Mouse (Mus musculus): Measurements from ENCODE around the gene Kcnip2. TPM values are rescaled to one million over a fixed set of nuclear protein-coding genes. Genes with fewer than 3 reads are reported as not detected.

Kcnip2 gene
- polyA plus RNA-seq, 1 experiment: 0.72 TPM

GRCm38 (mm10) chr19:45783181-45783932 lies 32.5 kb downstream of the Kcnip2 start, which contains the start of gene Mgea5:
Gene Mgea5 (minus strand): TSS chr19:45783837.
- Histone ChIP-seq H3K27ac (ENCODE audit: control insufficient read depth, insufficient read depth, low read depth, low read length, poor library complexity) (peak within 1 kb of the TSS; percentile 99), H3K4me1 (ENCODE audit: control insufficient read depth, insufficient read depth, low read length) (peaks cover 4% of the 10 kb centered on the region; the same call in 1 of the 2 replicates), H3K4me3 (replicated peaks; ENCODE audit: control insufficient read depth, low read depth, low read length) (peak within 1 kb of the TSS; percentile 81)
- WGBS: under 1% methylated on average over 68 of the region's 71 CpGs
- no peak for TF ChIP-seq CTCF (IDR thresholded peaks at IDR 0.05; ENCODE audit: control insufficient read depth, insufficient read depth, low read length)
- peak; percentile 95 for TF ChIP-seq POLR2A (IDR thresholded peaks at IDR 0.05; ENCODE audit: borderline replicate concordance, control insufficient read depth, low read depth, low read length)

GRCm38 (mm10) chr19:45782315-45783001 lies 33.4 kb downstream of the Kcnip2 start:
- Histone ChIP-seq H3K4me3 (replicated peaks; ENCODE audit: control insufficient read depth, low read depth, low read length) (peak overlapping the region; percentile 79), H3K27ac (ENCODE audit: control insufficient read depth, insufficient read depth, low read depth, low read length, poor library complexity) (peak overlapping the region; percentile 99), H3K4me1 (ENCODE audit: control insufficient read depth, insufficient read depth, low read length) (peaks cover 4% of the 10 kb centered on the region; the same call in 1 of the 2 replicates)
- TF ChIP-seq CTCF (IDR thresholded peaks at IDR 0.05; ENCODE audit: control insufficient read depth, insufficient read depth, low read length) (no peak), POLR2A (IDR thresholded peaks at IDR 0.05; ENCODE audit: borderline replicate concordance, control insufficient read depth, low read depth, low read length) (no peak)
- WGBS: under 1% methylated on average over 36 of the region's 36 CpGs

GRCm38 (mm10) chr19:45781676-45782075 lies 34.2 kb downstream of the Kcnip2 start:
- Histone ChIP-seq H3K27ac (ENCODE audit: control insufficient read depth, insufficient read depth, low read depth, low read length, poor library complexity) (no peak overlapping the region), H3K4me3 (replicated peaks; ENCODE audit: control insufficient read depth, low read depth, low read length) (peak overlapping the region; percentile 19), H3K4me1 (ENCODE audit: control insufficient read depth, insufficient read depth, low read length) (peaks cover 4% of the 10 kb centered on the region; the same call in 1 of the 2 replicates)
- WGBS: 42% methylated on average over 8 of the region's 8 CpGs
- TF ChIP-seq CTCF (IDR thresholded peaks at IDR 0.05; ENCODE audit: control insufficient read depth, insufficient read depth, low read length): no peak
- no peak for TF ChIP-seq POLR2A (IDR thresholded peaks at IDR 0.05; ENCODE audit: borderline replicate concordance, control insufficient read depth, low read depth, low read length)

GRCm38 (mm10) chr19:45780350-45780915 lies 35.4 kb downstream of the Kcnip2 start:
- WGBS: 43% methylated on average over 13 of the region's 13 CpGs
- Histone ChIP-seq H3K4me1 (ENCODE audit: control insufficient read depth, insufficient read depth, low read length) (peaks cover 4% of the 10 kb centered on the region; the same call in 1 of the 2 replicates), H3K27ac (ENCODE audit: control insufficient read depth, insufficient read depth, low read depth, low read length, poor library complexity) (no peak overlapping the region), H3K4me3 (replicated peaks; ENCODE audit: control insufficient read depth, low read depth, low read length) (peak overlapping the region; percentile 1)
- TF ChIP-seq CTCF (IDR thresholded peaks at IDR 0.05; ENCODE audit: control insufficient read depth, insufficient read depth, low read length): no peak
- TF ChIP-seq POLR2A (IDR thresholded peaks at IDR 0.05; ENCODE audit: borderline replicate concordance, control insufficient read depth, low read depth, low read length): no peak

- H3K4me3 ChIP-seq (replicated peaks; ENCODE audit: control insufficient read depth, low read depth, low read length): no peak overlapping the region
- TF ChIP-seq POLR2A (IDR thresholded peaks at IDR 0.05; ENCODE audit: borderline replicate concordance, control insufficient read depth, low read depth, low read length) (no peak), CTCF (IDR thresholded peaks at IDR 0.05; ENCODE audit: control insufficient read depth, insufficient read depth, low read length) (no peak)
- peaks cover 2% of the 10 kb centered on the region; the same call in 1 of the 2 replicates for H3K4me1 ChIP-seq (ENCODE audit: control insufficient read depth, insufficient read depth, low read length)
- H3K27ac ChIP-seq (ENCODE audit: control insufficient read depth, insufficient read depth, low read depth, low read length, poor library complexity): no peak overlapping the region
- WGBS: 68% methylated on average over 2 of the region's 2 CpGs
Observed at GRCm38 (mm10) chr19:45775486-45775885, 40.4 kb downstream of the Kcnip2 start.

GRCm38 (mm10) chr19:45771501-45771900 lies 44.4 kb downstream of the Kcnip2 start:
- Histone ChIP-seq H3K4me1 (ENCODE audit: control insufficient read depth, insufficient read depth, low read length) (no peaks in the 10 kb centered on the region), H3K4me3 (replicated peaks; ENCODE audit: control insufficient read depth, low read depth, low read length) (no peak overlapping the region), H3K27ac (ENCODE audit: control insufficient read depth, insufficient read depth, low read depth, low read length, poor library complexity) (no peak overlapping the region)
- WGBS: 64% methylated on average over 5 of the region's 5 CpGs
- no peak for TF ChIP-seq POLR2A (IDR thresholded peaks at IDR 0.05; ENCODE audit: borderline replicate concordance, control insufficient read depth, low read depth, low read length)
- no peak for TF ChIP-seq CTCF (IDR thresholded peaks at IDR 0.05; ENCODE audit: control insufficient read depth, insufficient read depth, low read length)

- 90% methylated on average over 3 of the region's 3 CpGs for WGBS
- no peak overlapping the region for H3K27ac ChIP-seq (ENCODE audit: control insufficient read depth, insufficient read depth, low read depth, low read length, poor library complexity)
Observed at GRCm38 (mm10) chr19:45760810-45761209, 55.1 kb downstream of the Kcnip2 start.

GRCm38 (mm10) chr19:45758671-45759070 lies 57.2 kb downstream of the Kcnip2 start:
- TF ChIP-seq CTCF (IDR thresholded peaks at IDR 0.05; ENCODE audit: control insufficient read depth, insufficient read depth, low read length) (no peak), POLR2A (IDR thresholded peaks at IDR 0.05; ENCODE audit: borderline replicate concordance, control insufficient read depth, low read depth, low read length) (no peak)
- WGBS: 90% methylated on average over 5 of the region's 5 CpGs
- Histone ChIP-seq H3K27ac (ENCODE audit: control insufficient read depth, insufficient read depth, low read depth, low read length, poor library complexity) (no peak overlapping the region), H3K4me3 (replicated peaks; ENCODE audit: control insufficient read depth, low read depth, low read length) (no peak overlapping the region), H3K4me1 (ENCODE audit: control insufficient read depth, insufficient read depth, low read length) (no peaks in the 10 kb centered on the region; the same call in 1 of the 2 replicates)

More at GRCm38 (mm10) chr19:45760810-45761209, 55.1 kb downstream of the Kcnip2 start:
- Histone ChIP-seq H3K4me1 (ENCODE audit: control insufficient read depth, insufficient read depth, low read length) (no peaks in the 10 kb centered on the region; the same call in 1 of the 2 replicates), H3K4me3 (replicated peaks; ENCODE audit: control insufficient read depth, low read depth, low read length) (no peak overlapping the region)
- TF ChIP-seq CTCF (IDR thresholded peaks at IDR 0.05; ENCODE audit: control insufficient read depth, insufficient read depth, low read length): no peak
- no peak for TF ChIP-seq POLR2A (IDR thresholded peaks at IDR 0.05; ENCODE audit: borderline replicate concordance, control insufficient read depth, low read depth, low read length)

All from bone marrow, adult 2 months (tissue).